Comparison of ENCODE assay signal across 8 mouse cellular contexts in genomic region chr9:63927340-63928049, GRCm38 (mm10).
DNase-seq lines count a peak whose midpoint lies in the region; ATAC-seq and TF ChIP-seq lines count a peak whose summit lies in the region.

No protein-coding gene starts in this region.

- H3K4me3 ChIP-seq in kidney, adult 2 months (ENCODE audit: insufficient read depth, low read depth, low read length): no peak overlapping the region
- H3K4me3 ChIP-seq in lung, postnatal 0 days (ENCODE audit: low read depth, low read length): peak overlapping the region; percentile 26; the same call in 1 of the 2 replicates
- H3K4me3 ChIP-seq in thymus, adult 2 months (ENCODE audit: control insufficient read depth, insufficient read depth, low read length): no peak overlapping the region

- no peak for TF ChIP-seq POLR2A in kidney, adult 2 months (IDR thresholded peaks at IDR 0.05; ENCODE audit: low read depth, low read length)
- no peak for TF ChIP-seq POLR2A in thymus, adult 2 months (IDR thresholded peaks at IDR 0.05; ENCODE audit: control insufficient read depth, extremely low read depth, insufficient read depth, low read length, poor library complexity)

- DNase-seq in adrenal gland, adult 2 months: peak; percentile 95
- peak; percentile 64 for DNase-seq in embryo, embryonic 11 days
- DNase-seq in heart, adult 8-10 months (ENCODE audit: low spot score): peak; percentile 54
- peak; percentile 70 for DNase-seq in kidney, adult 2 months
- peak; percentile 87 for DNase-seq in lung, postnatal 0 days (ENCODE audit: low spot score)
- DNase-seq in skeletal muscle tissue, adult 2 months (ENCODE audit: low read depth, low spot score): peak; percentile 43
- no peak for DNase-seq in layer of hippocampus, postnatal 14 days (ENCODE audit: low spot score in 2 of 2)
- no peak for DNase-seq in thymus, adult 2 months

- 0 out of 2 replicates have a peak overlapping the region, but pooled peaks have one; percentile 35 for H3K9ac ChIP-seq in lung, postnatal 0 days (replicated peaks; ENCODE audit: low read depth)

- peak; percentile 87 for ATAC-seq in lung, postnatal 0 days

- 0 out of 2 replicates have a peak, but pooled peaks cover 5% of the 10 kb centered on the region for H3K4me1 ChIP-seq in kidney, adult 2 months (ENCODE audit: control insufficient read depth, insufficient read depth, low read length)
- H3K4me1 ChIP-seq in lung, postnatal 0 days (ENCODE audit: insufficient read depth, low read depth, low read length): peaks cover 5% of the 10 kb centered on the region; the same call in 1 of the 2 replicates
- 0 out of 2 replicates have a peak, but pooled peaks cover 2% of the 10 kb centered on the region for H3K4me1 ChIP-seq in thymus, adult 2 months (replicated peaks; ENCODE audit: control insufficient read depth, insufficient read depth, low read length)

- no peaks in the 10 kb centered on the region for H3K9me3 ChIP-seq in lung, postnatal 0 days (ENCODE audit: low read length)

- TF ChIP-seq EP300 in lung, postnatal 0 days (IDR thresholded peaks at IDR 0.05): 0 out of 2 replicates have a peak, but pooled peaks have one; percentile 27

- H3K36me3 ChIP-seq in kidney, adult 2 months (ENCODE audit: control insufficient read depth, insufficient read depth, low read length): no peaks in the 10 kb centered on the region
- no peaks in the 10 kb centered on the region for H3K36me3 ChIP-seq in lung, postnatal 0 days (ENCODE audit: insufficient read depth, low read length)
- H3K36me3 ChIP-seq in thymus, adult 2 months (ENCODE audit: control insufficient read depth, insufficient read depth, low read length): no peaks in the 10 kb centered on the region

- peak overlapping the region; percentile 46 for H3K27ac ChIP-seq in kidney, adult 2 months (ENCODE audit: insufficient read depth, low read depth, low read length)
- peak overlapping the region; percentile 47 for H3K27ac ChIP-seq in lung, postnatal 0 days (ENCODE audit: low read length)
- no peak overlapping the region for H3K27ac ChIP-seq in thymus, adult 2 months (ENCODE audit: control insufficient read depth, insufficient read depth, low read length)

- no peak for TF ChIP-seq CTCF in kidney, adult 2 months (conservative IDR thresholded peaks at IDR 0.05; ENCODE audit: insufficient read depth, insufficient read length, low read depth, low read length)
- no peak for TF ChIP-seq CTCF in lung, postnatal 0 days (IDR thresholded peaks at IDR 0.05)
- TF ChIP-seq CTCF in thymus, adult 2 months (IDR thresholded peaks at IDR 0.05; ENCODE audit: borderline replicate concordance, control insufficient read depth, extremely low read depth, insufficient read depth, low read length, poor library complexity): no peak

- WGBS in kidney, adult 2 months: 9% methylated on average over 34 of the region's 34 CpGs
- WGBS in lung, postnatal 0 days: 5% methylated on average over 34 of the region's 34 CpGs
- WGBS in thymus, adult 2 months: 37% methylated on average over 34 of the region's 34 CpGs

- H3K4me2 ChIP-seq in lung, postnatal 0 days (replicated peaks; ENCODE audit: low read depth, low read length): peak overlapping the region; percentile 53

- H3K27me3 ChIP-seq in kidney, adult 2 months (replicated peaks; ENCODE audit: control insufficient read depth, insufficient read depth, low read length): no peaks in the 10 kb centered on the region
- H3K27me3 ChIP-seq in lung, postnatal 0 days (replicated peaks; ENCODE audit: insufficient read depth, low read length): no peaks in the 10 kb centered on the region
- H3K27me3 ChIP-seq in thymus, adult 2 months (ENCODE audit: control insufficient read depth, insufficient read depth, low read length): no peaks in the 10 kb centered on the region

Comparison
In these comparisons a context has a peak if more than half of its experiments do, and no peak if none do; other contexts are left out.
1. DNase-seq: peak in adrenal gland, adult 2 months (single experiment), embryo, embryonic 11 days (single experiment), heart, adult 8-10 months (single experiment), kidney, adult 2 months (single experiment), lung, postnatal 0 days (single experiment) and skeletal muscle tissue, adult 2 months (single experiment); none in layer of hippocampus, postnatal 14 days (0 of 2) and thymus, adult 2 months (single experiment).